Mouse (Mus musculus) heart, embryonic 14.5 days (tissue): ENCODE data around the gene 1700088E04Rik. TPM values are rescaled to one million over a fixed set of nuclear protein-coding genes. Genes with fewer than 3 reads are reported as not detected.
A peak's percentile ranks its signal among the peaks of the same experiment; 100 is the strongest.

Experiments used
- ATAC-seq: fragments of 200-750 bp; cut with Nextera tagmentation; 2 replicates; pipeline ENCODE4 v1.8.0; 2017; ENCODE audit warnings: low read depth, moderate TSS enrichment; ENCODE audit not compliant: insufficient number of reproducible peaks, insufficient read depth, low FRiP score
- H3K27ac ChIP-seq, 2 experiments: fragments of 200-500 bp in 1 of 2; fragments of 300-500 bp in 1 of 2; sonication (generic) in 1 of 2; replicated peaks in 1 of 2; 2 replicates each; pipeline ENCODE4 v1.5.1; 2012 to 2014; ENCODE audit warnings: low read depth in 2 of 2, low read length in 2 of 2, control low read depth in 1 of 2, mild to moderate bottlenecking in 1 of 2, mixed read lengths in 1 of 2; ENCODE audit not compliant: control insufficient read depth in 1 of 2, insufficient read depth in 1 of 2
- H3K27me3 ChIP-seq: fragments of 300-500 bp; sonication (generic); 2 replicates; pipeline ENCODE4 v1.6.1; 2014; ENCODE audit warnings: mild to moderate bottlenecking, low read length, control low read depth; ENCODE audit not compliant: control insufficient read depth, insufficient read depth
- H3K36me3 ChIP-seq: fragments of 300-500 bp; sonication (generic); 2 replicates; pipeline ENCODE4 v1.6.1; 2014; ENCODE audit warnings: mild to moderate bottlenecking, control low read depth, low read length, mixed read lengths; ENCODE audit not compliant: control insufficient read depth, insufficient read depth
- H3K4me1 ChIP-seq, 2 experiments: fragments of 200-500 bp in 1 of 2; fragments of 300-500 bp in 1 of 2; sonication (generic) in 1 of 2; 2 replicates each; pipeline ENCODE4 v1.6.1; 2012 to 2014; ENCODE audit warnings: low read length in 2 of 2, control low read depth in 1 of 2, mixed read lengths in 1 of 2; ENCODE audit not compliant: control insufficient read depth in 2 of 2, insufficient read depth in 2 of 2
- H3K4me2 ChIP-seq: fragments of 300-500 bp; sonication (generic); 2 replicates; pipeline ENCODE4 v1.6.1; 2014; ENCODE audit warnings: mild to moderate bottlenecking, low read length
- H3K4me3 ChIP-seq, 2 experiments: fragments of 200-500 bp in 1 of 2; fragments of 300-500 bp in 1 of 2; sonication (generic) in 1 of 2; 2 replicates each; pipeline ENCODE4 v1.5.1; 2012 to 2014; ENCODE audit warnings: low read length in 2 of 2, mild to moderate bottlenecking in 2 of 2, control low read depth in 1 of 2, low read depth in 1 of 2, moderate library complexity in 1 of 2; ENCODE audit not compliant: control insufficient read depth in 1 of 2, insufficient read depth in 1 of 2
- H3K9ac ChIP-seq: fragments of 300-500 bp; sonication (generic); 2 replicates; pipeline ENCODE4 v1.6.1; 2014; ENCODE audit warnings: mild to moderate bottlenecking, low read length
- H3K9me3 ChIP-seq: fragments of 300-500 bp; sonication (generic); 2 replicates; pipeline ENCODE4 v1.6.1; 2016; ENCODE audit warnings: low read length, control low read depth; ENCODE audit not compliant: control insufficient read depth
- WGBS: fragments of 180-500 bp; shearing (Covaris S2); extraction: QIAGEN DNeasy Blood & Tissue Kit; methylation state at CpG from one replicate; pipeline ENCODE4 v1.1.7; 2014; 5-methylcytosine and 5-hydroxymethylcytosine counted together
- polyA plus RNA-seq: library from polyadenylated mRNA; unstranded; fragments of >200 nt; fragmentation: Nextera tagmentation; extraction: Ambion mirVana; gene quantifications from 2 replicates; pipeline ENCODE4 v1.2.1, GENCODE M21; 2014

Gene 1700088E04Rik
- polyA plus RNA-seq, 1 experiment from 2014 or later, result 8.4 TPM

- ATAC-seq, result no peak
- Histone ChIP-seq H3K36me3 (peaks cover 16% of the 10 kb centered on the region), H3K27ac (peak overlapping the region; percentile 96 to 99), H3K4me1 (peaks cover 54 to 68% of the 10 kb centered on the region in 2 experiments), H3K27me3 (no peaks in the 10 kb centered on the region), H3K4me2 (peak overlapping the region; percentile 5), H3K9me3 (no peaks in the 10 kb centered on the region), H3K9ac (no peak overlapping the region; the same call in 1 of the 2 replicates), H3K4me3 (no peak overlapping the region)
- 58% methylated on average over 4 of the region's 4 CpGs for WGBS
Measured at GRCm38 (mm10) chr15:79099456-79099855, 41.6 kb downstream of the 1700088E04Rik start.

DNA sequence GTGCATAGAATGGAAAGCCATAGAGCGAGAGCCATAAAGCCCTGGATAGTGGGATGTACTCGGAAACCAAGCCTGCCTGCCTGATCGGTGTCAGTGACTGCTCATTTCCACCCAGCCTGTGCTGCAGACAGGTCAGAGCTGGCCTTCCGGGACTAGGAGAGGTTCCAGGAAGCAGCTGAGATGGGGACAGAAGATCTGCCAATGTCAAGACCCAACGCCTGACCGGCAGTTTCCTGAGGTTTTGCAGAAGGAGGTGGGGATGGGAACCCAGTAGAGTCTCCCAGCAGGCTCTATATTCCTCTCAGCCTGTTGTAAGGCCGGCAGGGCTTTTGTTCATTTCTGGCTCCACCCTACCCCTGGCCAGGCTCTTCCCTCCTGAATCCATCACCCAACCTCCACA is 42.2 kb downstream of the 1700088E04Rik start:
- Histone ChIP-seq H3K36me3 (peaks cover 22% of the 10 kb centered on the region), H3K9ac (peak overlapping the region; percentile 65; the same call in 1 of the 2 replicates), H3K27ac (peak overlapping the region; percentile 96 to 99), H3K27me3 (no peaks in the 10 kb centered on the region), H3K9me3 (no peaks in the 10 kb centered on the region), H3K4me1 (peaks cover 54 to 68% of the 10 kb centered on the region in 2 experiments), H3K4me3 (no peak overlapping the region), H3K4me2 (peak overlapping the region; percentile 35)
- 24% methylated on average over 7 of the region's 7 CpGs for WGBS
- ATAC-seq, result peak; percentile 23; the same call in 1 of the 2 replicates

- Histone ChIP-seq H3K4me2 (peak overlapping the region; percentile 45), H3K9ac (peak overlapping the region; percentile 65), H3K4me1 (peaks cover 54 to 70% of the 10 kb centered on the region in 2 experiments), H3K27ac (peak overlapping the region; percentile 96 to 99), H3K4me3 (no peak overlapping the region), H3K9me3 (no peaks in the 10 kb centered on the region), H3K27me3 (no peaks in the 10 kb centered on the region), H3K36me3 (peaks cover 29% of the 10 kb centered on the region)
- no peak for ATAC-seq
- WGBS, result 25% methylated on average over 5 of the region's 5 CpGs
Measured at GRCm38 (mm10) chr15:79098220-79098619, 42.8 kb downstream of the 1700088E04Rik start.

DNA sequence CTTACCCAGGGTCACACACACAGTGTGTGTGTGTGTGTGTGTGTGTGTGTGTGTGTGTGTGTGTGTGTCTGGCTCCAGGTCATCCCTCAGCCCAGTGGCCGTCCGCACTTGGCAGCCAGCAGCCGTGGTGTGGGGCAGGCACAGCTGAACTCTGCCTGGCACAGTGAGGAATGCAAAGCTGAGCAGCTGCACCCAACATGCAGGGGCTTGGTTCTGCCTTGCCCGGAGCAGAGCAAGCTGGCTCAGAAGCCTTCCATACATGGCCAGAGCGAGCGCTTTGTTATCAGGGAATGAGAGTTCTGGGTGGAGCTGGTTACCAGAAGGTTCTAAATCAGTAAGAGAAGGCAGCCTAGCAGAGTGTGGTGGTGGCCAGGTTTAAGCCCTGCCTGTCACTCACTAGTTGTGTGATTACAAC is 43.4 kb downstream of the 1700088E04Rik start:
- Histone ChIP-seq H3K4me1 (peaks cover 54 to 74% of the 10 kb centered on the region in 2 experiments), H3K9me3 (no peaks in the 10 kb centered on the region), H3K27me3 (no peaks in the 10 kb centered on the region), H3K27ac (peak overlapping the region; percentile 96 to 99), H3K9ac (peak overlapping the region; percentile 65), H3K36me3 (peaks cover 35% of the 10 kb centered on the region), H3K4me3 (no peak overlapping the region), H3K4me2 (peak overlapping the region; percentile 45)
- 6% methylated on average over 6 of the region's 6 CpGs for WGBS
- ATAC-seq, result peak; percentile 88

DNA sequence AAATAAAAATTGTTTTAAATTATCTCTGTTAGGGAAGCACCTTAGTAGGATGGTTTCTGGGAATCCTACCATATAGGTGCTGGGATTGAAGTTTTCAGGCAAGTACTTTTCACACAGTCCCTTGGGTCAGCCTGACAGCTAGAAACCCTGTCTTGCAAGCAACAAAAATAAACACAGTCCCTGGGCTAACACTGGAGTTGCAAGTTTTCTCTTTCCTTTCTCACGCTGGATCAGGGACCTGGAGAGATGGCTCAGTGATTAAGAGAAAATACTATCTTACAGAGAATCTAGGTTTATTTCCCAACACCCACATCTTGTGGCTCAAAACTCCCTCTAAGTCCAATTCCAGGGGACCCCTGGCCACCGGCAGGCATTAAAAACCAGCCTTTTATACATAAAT is 43.9 kb downstream of the 1700088E04Rik start:
- H3K9me3 ChIP-seq, result no peaks in the 10 kb centered on the region
- WGBS, result 5% methylated on average over 2 of the region's 2 CpGs
- peak overlapping the region; percentile 96 to 99 for H3K27ac ChIP-seq
- ATAC-seq, result no peak
- H3K27me3 ChIP-seq, result no peaks in the 10 kb centered on the region
- peaks cover 52 to 70% of the 10 kb centered on the region in 2 experiments for H3K4me1 ChIP-seq
- H3K36me3 ChIP-seq, result peaks cover 40% of the 10 kb centered on the region
- H3K4me3 ChIP-seq, result no peak overlapping the region
- H3K4me2 ChIP-seq, result peak overlapping the region; percentile 45
- H3K9ac ChIP-seq, result peak overlapping the region; percentile 62

DNA sequence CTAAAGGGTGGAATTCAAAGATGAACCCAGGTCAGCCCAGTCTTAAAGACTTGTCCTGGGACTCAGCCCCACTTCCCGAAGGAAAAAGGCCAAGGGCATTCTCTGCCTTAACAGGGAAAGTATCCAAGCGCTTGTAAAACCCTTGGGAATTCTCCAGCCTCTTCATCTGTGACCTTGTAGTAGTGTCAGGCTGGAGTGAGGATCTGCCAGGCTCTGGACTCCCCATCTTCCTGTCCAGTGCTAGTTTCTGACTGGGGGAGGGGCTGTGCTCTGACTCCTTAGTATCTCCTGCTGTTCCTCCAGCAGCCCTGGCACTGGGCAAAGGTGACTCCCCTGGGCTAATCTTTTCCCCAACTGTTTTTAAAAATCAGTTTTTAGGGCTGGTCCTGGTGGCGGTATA is 44.5 kb downstream of the 1700088E04Rik start:
- 43% methylated on average over 3 of the region's 3 CpGs for WGBS
- H3K4me2 ChIP-seq, result no peak overlapping the region
- no peak for ATAC-seq
- H3K27me3 ChIP-seq, result no peaks in the 10 kb centered on the region
- H3K27ac ChIP-seq, result peak overlapping the region; percentile 58 to 99
- peaks cover 47 to 64% of the 10 kb centered on the region in 2 experiments for H3K4me1 ChIP-seq
- H3K4me3 ChIP-seq, result no peak overlapping the region
- peaks cover 45% of the 10 kb centered on the region for H3K36me3 ChIP-seq
- H3K9ac ChIP-seq, result peak overlapping the region; percentile 62
- no peaks in the 10 kb centered on the region for H3K9me3 ChIP-seq

DNA sequence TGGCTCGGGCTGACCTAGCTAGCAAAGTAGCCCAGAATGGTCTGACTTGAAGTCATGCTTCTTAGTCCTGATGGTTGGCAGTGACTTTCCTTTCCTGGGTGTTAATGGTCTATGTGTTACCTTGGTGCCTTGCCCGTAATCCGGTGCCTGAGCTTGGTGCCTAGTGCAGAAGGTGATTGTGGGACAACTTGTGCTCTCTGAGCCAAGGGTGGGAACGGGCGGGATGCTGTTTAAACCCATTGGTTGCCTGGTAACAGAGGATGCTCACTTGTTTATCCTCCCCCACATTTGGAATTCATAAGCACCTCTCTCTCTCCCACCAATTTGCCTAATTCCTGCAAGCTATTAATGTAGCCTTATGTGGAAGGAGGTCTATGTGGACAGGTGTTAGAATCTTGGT is 45.6 kb downstream of the 1700088E04Rik start:
- H3K4me2 ChIP-seq, result no peak overlapping the region
- peaks cover 56% of the 10 kb centered on the region for H3K36me3 ChIP-seq
- no peaks in the 10 kb centered on the region for H3K27me3 ChIP-seq
- no peak overlapping the region for H3K4me3 ChIP-seq
- H3K9me3 ChIP-seq, result no peaks in the 10 kb centered on the region
- 87% methylated on average over 5 of the region's 5 CpGs for WGBS
- no peak overlapping the region for H3K9ac ChIP-seq
- no peak overlapping the region for H3K27ac ChIP-seq
- H3K4me1 ChIP-seq, result peaks cover 37 to 53% of the 10 kb centered on the region in 2 experiments
- no peak for ATAC-seq
